Mouse (Mus musculus) liver, adult 2 months (tissue): ENCODE measurements at regions not wholly inside any gene's neighbourhood (a gene's known extent, or its start where the extent isn't known, plus 50 kb on each side); places are given as distances from the start of the nearest gene placed in this dataset.

ENCODE experiments used
- CTCF ChIP-seq: fragments of 200-500 bp; IDR thresholded peaks from 2 replicates; pipeline ENCODE4 v1.5.1; 2011; ENCODE audit warnings: low read depth, low read length, control low read depth
- POLR2A ChIP-seq: fragments of 200-500 bp; IDR thresholded peaks from 2 replicates; pipeline ENCODE4 v1.6.1; 2011; ENCODE audit warnings: low read length, control low read depth; ENCODE audit not compliant: insufficient read depth; ENCODE audit errors: extremely low read depth

DNA sequence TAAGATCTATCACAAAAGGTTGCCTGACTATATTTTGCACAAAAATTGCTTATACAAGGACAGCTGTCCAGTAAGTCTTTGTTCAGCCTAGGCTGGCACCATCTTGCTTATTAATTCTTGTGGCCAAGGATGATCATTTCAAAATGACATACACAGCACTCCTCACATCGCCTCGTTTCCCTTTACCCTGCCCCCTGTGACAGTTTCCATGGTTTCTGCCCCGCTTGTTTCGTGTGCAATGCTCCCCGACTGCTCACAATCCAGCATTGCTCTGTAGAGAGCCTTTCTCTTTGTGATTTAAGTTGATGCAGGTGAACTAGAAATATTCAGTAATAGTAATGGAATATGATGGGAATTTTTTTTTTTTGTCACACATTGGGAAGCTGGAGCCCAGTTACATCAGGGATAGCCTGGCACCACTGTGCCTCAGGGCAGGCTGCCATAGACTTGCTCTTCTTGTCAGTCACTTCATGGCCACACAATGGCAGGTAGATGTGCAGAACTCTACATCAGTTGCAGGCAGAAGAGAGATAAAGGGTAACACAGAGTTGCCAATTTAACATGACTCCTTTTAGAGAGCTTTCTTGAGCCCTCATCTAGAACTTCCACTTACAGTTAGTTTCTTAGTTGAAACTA is 90.6 kb upstream of the Foxn2 start:
- TF ChIP-seq CTCF (no peak), POLR2A (no peak)
